Mouse (Mus musculus) testis, adult 2 months (tissue): ENCODE results near the gene Zfp365. TPM values are rescaled to one million over a fixed set of nuclear protein-coding genes. Genes with fewer than 3 reads are reported as not detected.

ENCODE experiments used
- H3K27ac ChIP-seq: fragments of 200-500 bp; 2 replicates; pipeline ENCODE4 v1.5.1; 2012; ENCODE audit warnings: low read depth, low read length; ENCODE audit not compliant: control insufficient read depth, insufficient read depth
- H3K27me3 ChIP-seq: fragments of 200-500 bp; 2 replicates; pipeline ENCODE4 v1.6.1; 2012; ENCODE audit warnings: mild to moderate bottlenecking, low read length, moderate library complexity; ENCODE audit not compliant: control insufficient read depth, insufficient read depth
- H3K36me3 ChIP-seq: fragments of 200-500 bp; 2 replicates; pipeline ENCODE4 v1.6.1; 2012; ENCODE audit warnings: mild to moderate bottlenecking, low read length; ENCODE audit not compliant: control insufficient read depth, insufficient read depth
- H3K4me1 ChIP-seq: fragments of 200-500 bp; 2 replicates; pipeline ENCODE4 v1.6.1; 2012; ENCODE audit warnings: low read length; ENCODE audit not compliant: control insufficient read depth, insufficient read depth
- H3K4me3 ChIP-seq: fragments of 200-500 bp; 2 replicates; pipeline ENCODE4 v1.5.1; 2012; ENCODE audit warnings: low read depth, mild to moderate bottlenecking, low read length, moderate library complexity, mixed read lengths; ENCODE audit not compliant: control insufficient read depth
- CTCF ChIP-seq: fragments of 200-500 bp; IDR thresholded peaks from 2 replicates; pipeline ENCODE4 v1.5.1; 2012; ENCODE audit warnings: low read depth, mild to moderate bottlenecking, inconsistent platforms, low read length, moderate library complexity; ENCODE audit not compliant: control insufficient read depth, insufficient read depth, insufficient replicate concordance
- POLR2A ChIP-seq: fragments of 200-500 bp; IDR thresholded peaks from 2 replicates; pipeline ENCODE4 v1.6.1; 2012; ENCODE audit warnings: low read depth, mild to moderate bottlenecking, inconsistent platforms, low read length, moderate library complexity; ENCODE audit not compliant: control insufficient read depth
- polyA plus RNA-seq: library from polyadenylated mRNA; depleted of rRNA; stranded (reverse); fragments of >200 nt; gene quantifications from 2 replicates; pipeline ENCODE4 v1.2.3, GENCODE M21; 2012

The Zfp365 gene
- polyA plus RNA-seq, 1 experiment: 0.05 TPM

- H3K36me3 ChIP-seq: no peaks in the 10 kb centered on the region
- H3K4me3 ChIP-seq: no peak overlapping the region
- no peaks in the 10 kb centered on the region for H3K4me1 ChIP-seq
- TF ChIP-seq POLR2A (no peak), CTCF (peak; percentile 16; the same call in 1 of the 2 replicates)
- H3K27ac ChIP-seq: no peak overlapping the region
- no peaks in the 10 kb centered on the region for H3K27me3 ChIP-seq
Observed at GRCm38 (mm10) chr10:67862331-67862730, 50.1 kb downstream of the Zfp365 start.

- Histone ChIP-seq H3K27ac (no peak overlapping the region), H3K4me1 (no peaks in the 10 kb centered on the region), H3K4me3 (no peak overlapping the region), H3K36me3 (no peaks in the 10 kb centered on the region), H3K27me3 (no peaks in the 10 kb centered on the region)
- no peak for TF ChIP-seq POLR2A
- peak; percentile 69; the same call in 1 of the 2 replicates for TF ChIP-seq CTCF
Observed at GRCm38 (mm10) chr10:67858878-67859277, 53.6 kb downstream of the Zfp365 start.

GRCm38 (mm10) chr10:67857561-67857906 is 54.9 kb downstream of the Zfp365 start:
- no peaks in the 10 kb centered on the region for H3K27me3 ChIP-seq
- H3K27ac ChIP-seq: no peak overlapping the region
- no peak overlapping the region for H3K4me3 ChIP-seq
- no peaks in the 10 kb centered on the region for H3K4me1 ChIP-seq
- no peaks in the 10 kb centered on the region for H3K36me3 ChIP-seq
- TF ChIP-seq CTCF (no peak), POLR2A (no peak)

- TF ChIP-seq CTCF (no peak), POLR2A (no peak)
- Histone ChIP-seq H3K36me3 (no peaks in the 10 kb centered on the region), H3K4me3 (no peak overlapping the region), H3K4me1 (no peaks in the 10 kb centered on the region), H3K27ac (no peak overlapping the region), H3K27me3 (no peaks in the 10 kb centered on the region)
Observed at GRCm38 (mm10) chr10:67856791-67857560, 55.5 kb downstream of the Zfp365 start.

- Histone ChIP-seq H3K27ac (no peak overlapping the region), H3K36me3 (no peaks in the 10 kb centered on the region)
- TF ChIP-seq POLR2A: no peak
- TF ChIP-seq CTCF: no peak
Observed at GRCm38 (mm10) chr10:67855760-67856159, 56.7 kb downstream of the Zfp365 start.

GRCm38 (mm10) chr10:67852411-67852810 is 60.1 kb downstream of the Zfp365 start:
- TF ChIP-seq POLR2A (no peak), CTCF (no peak)

More at GRCm38 (mm10) chr10:67855760-67856159, 56.7 kb downstream of the Zfp365 start:
- H3K4me1 ChIP-seq: no peaks in the 10 kb centered on the region
- H3K4me3 ChIP-seq: no peak overlapping the region
- H3K27me3 ChIP-seq: no peaks in the 10 kb centered on the region

GRCm38 (mm10) chr10:67851079-67851478 is 61.4 kb downstream of the Zfp365 start:
- peak overlapping the region; percentile 38 for H3K4me3 ChIP-seq
- peaks cover 4% of the 10 kb centered on the region for H3K4me1 ChIP-seq
- H3K36me3 ChIP-seq: no peaks in the 10 kb centered on the region
- H3K27ac ChIP-seq: no peak overlapping the region
- no peaks in the 10 kb centered on the region for H3K27me3 ChIP-seq
- no peak for TF ChIP-seq CTCF
- peak; percentile 24; the same call in 1 of the 2 replicates for TF ChIP-seq POLR2A

More at GRCm38 (mm10) chr10:67852411-67852810, 60.1 kb downstream of the Zfp365 start:
- Histone ChIP-seq H3K4me1 (no peaks in the 10 kb centered on the region), H3K4me3 (no peak overlapping the region), H3K36me3 (no peaks in the 10 kb centered on the region), H3K27ac (no peak overlapping the region), H3K27me3 (no peaks in the 10 kb centered on the region)
